8 mouse cellular contexts compared by ENCODE assay signal in the genomic region with DNA sequence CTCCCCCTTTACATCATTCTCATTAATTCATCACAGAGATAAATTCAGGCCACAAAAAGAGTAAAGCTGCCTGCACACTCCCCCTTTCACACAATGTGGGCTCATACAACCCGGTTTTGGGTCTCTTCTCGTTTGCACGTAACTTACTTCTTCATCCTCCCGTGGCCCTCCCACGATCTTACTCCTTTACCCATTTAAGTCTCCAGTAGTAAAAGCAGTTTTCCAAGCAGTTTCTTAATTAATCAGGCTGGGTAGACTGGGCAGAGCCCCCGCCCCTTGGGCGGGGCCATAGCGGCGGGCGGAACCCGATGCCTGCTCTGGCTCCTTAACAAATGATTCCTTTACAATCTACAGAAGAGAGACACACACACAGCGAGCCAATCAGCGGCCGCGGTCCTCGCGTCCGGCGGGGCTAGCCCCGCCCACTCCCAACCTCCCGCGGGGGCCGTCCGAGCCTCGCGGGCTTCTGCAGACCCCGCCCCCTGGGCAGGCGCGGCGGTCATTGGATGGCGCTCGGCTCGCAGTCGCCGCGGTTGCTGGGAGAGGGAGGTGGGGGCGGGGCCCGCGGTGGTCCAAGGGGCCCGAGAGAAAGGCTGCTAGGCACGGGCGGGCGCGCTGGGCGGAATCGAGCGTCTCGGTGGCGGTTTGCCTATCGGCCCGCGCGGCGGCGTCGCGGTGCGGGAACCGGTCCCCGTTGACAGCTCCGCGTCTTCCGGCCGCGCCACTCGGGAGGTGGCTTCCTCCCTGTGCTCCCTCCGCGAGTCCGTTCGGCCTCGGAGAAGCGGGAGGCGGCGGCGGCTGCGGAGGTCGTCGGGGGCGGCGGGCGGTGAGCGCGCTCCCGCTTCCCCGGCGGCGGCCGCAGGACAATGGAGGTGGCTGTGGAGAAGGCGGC. TPM values are rescaled to one million over a fixed set of nuclear protein-coding genes. Genes with fewer than 3 reads are reported as not detected.
DNase-seq lines count a peak whose midpoint lies in the region; ATAC-seq and TF ChIP-seq lines count a peak whose summit lies in the region.

Trim24 (plus strand) TSS at position 567 of the 892 bp plus-strand sequence.

- peak within 1 kb of the TSS; percentile 98 for H3K9ac ChIP-seq in kidney, embryonic 14.5 days (ENCODE audit: low read depth, low read length)
- H3K9ac ChIP-seq in limb, embryonic 15.5 days = peak within 1 kb of the TSS; percentile 79

- peak within 1 kb of the TSS; percentile 84 for H3K27ac ChIP-seq in bone marrow macrophage, adult 2 months (ENCODE audit: insufficient read depth, low read depth, low read length)
- peak within 1 kb of the TSS; percentile 75 for H3K27ac ChIP-seq in embryonic fibroblast, embryonic 13.5 days (ENCODE audit: insufficient read depth, low read length)
- peak within 1 kb of the TSS; percentile 99 for H3K27ac ChIP-seq in kidney, embryonic 14.5 days (ENCODE audit: low read depth, low read length)
- H3K27ac ChIP-seq in limb, embryonic 15.5 days = peak within 1 kb of the TSS; percentile 98

- peak; percentile 99 for ATAC-seq in kidney, embryonic 14.5 days (ENCODE audit: low FRiP score, low TSS enrichment)
- ATAC-seq in limb, embryonic 15.5 days (ENCODE audit: insufficient number of reproducible peaks, low FRiP score, low TSS enrichment, low read depth) = peak; percentile 98

- peaks cover 6% of the 10 kb centered on the region for H3K4me1 ChIP-seq in bone marrow macrophage, adult 2 months (ENCODE audit: control insufficient read depth, insufficient read depth, low read length)
- no peaks in the 10 kb centered on the region for H3K4me1 ChIP-seq in embryonic fibroblast, embryonic 13.5 days (ENCODE audit: control insufficient read depth, insufficient read depth, low read length)
- H3K4me1 ChIP-seq in kidney, embryonic 14.5 days (ENCODE audit: control insufficient read depth, insufficient read depth, low read length) = 0 out of 2 replicates have a peak, but pooled peaks cover 3% of the 10 kb centered on the region
- H3K4me1 ChIP-seq in limb, embryonic 15.5 days = no peaks in the 10 kb centered on the region

- peaks cover 33% of the 10 kb centered on the region for H3K9me3 ChIP-seq in kidney, embryonic 14.5 days (ENCODE audit: control insufficient read depth, low read length)
- peaks cover 25% of the 10 kb centered on the region for H3K9me3 ChIP-seq in limb, embryonic 15.5 days

- H3K36me3 ChIP-seq in kidney, embryonic 14.5 days (ENCODE audit: control insufficient read depth, insufficient read depth, low read length) = no peaks in the 10 kb centered on the region
- H3K36me3 ChIP-seq in limb, embryonic 15.5 days = peaks cover 12% of the 10 kb centered on the region

- DNase-seq in A20 (ENCODE audit: low read depth, low spot score) = peak; percentile 99
- DNase-seq in heart, adult 9 months (ENCODE audit: low spot score in 2 of 2) = peak; percentile 96
- DNase-seq in monocyte, adult 2 months (ENCODE audit: low read depth in 1 of 2, low spot score in 2 of 2) = peak; percentile 69 to 81
- peak; percentile 93 to 94 for DNase-seq in spleen, postnatal 36 days (ENCODE audit: low spot score in 2 of 2)

- TF ChIP-seq CTCF in bone marrow macrophage, adult 2 months (IDR thresholded peaks at IDR 0.05; ENCODE audit: low read depth, low read length) = no peak
- no peak for TF ChIP-seq CTCF in embryonic fibroblast, embryonic 13.5 days (IDR thresholded peaks at IDR 0.05; ENCODE audit: borderline replicate concordance, insufficient read depth, low read length)

- H3K4me2 ChIP-seq in kidney, embryonic 14.5 days (replicated peaks; ENCODE audit: low read depth, low read length) = peak within 1 kb of the TSS; percentile 46
- H3K4me2 ChIP-seq in limb, embryonic 15.5 days = peak within 1 kb of the TSS; percentile 52

- peak within 1 kb of the TSS; percentile 93 for H3K4me3 ChIP-seq in bone marrow macrophage, adult 2 months (ENCODE audit: insufficient read depth, low read length)
- peak within 1 kb of the TSS; percentile 97 for H3K4me3 ChIP-seq in embryonic fibroblast, embryonic 13.5 days (ENCODE audit: insufficient read depth, low read length)
- H3K4me3 ChIP-seq in kidney, embryonic 14.5 days (ENCODE audit: low read length) = peak within 1 kb of the TSS; percentile 93
- peak within 1 kb of the TSS; percentile 91 for H3K4me3 ChIP-seq in limb, embryonic 15.5 days

- under 1% methylated on average over 73 of the region's 89 CpGs for WGBS in kidney, embryonic 14.5 days
- under 1% methylated on average over 77 of the region's 89 CpGs for WGBS in limb, embryonic 15.5 days

- no peaks in the 10 kb centered on the region for H3K27me3 ChIP-seq in kidney, embryonic 14.5 days (ENCODE audit: control insufficient read depth, insufficient read depth, low read length)
- H3K27me3 ChIP-seq in limb, embryonic 15.5 days = no peaks in the 10 kb centered on the region

- no peak for TF ChIP-seq POLR2A in bone marrow macrophage, adult 2 months (IDR thresholded peaks at IDR 0.05; ENCODE audit: borderline replicate concordance, low read depth, low read length)
- TF ChIP-seq POLR2A in embryonic fibroblast, embryonic 13.5 days (IDR thresholded peaks at IDR 0.05; ENCODE audit: low read depth, low read length) = peak; percentile 82

RNA-seq across cellular contexts. Expression of gene Trim24, which starts in this region (rescaled TPM):
- 18.7 and 20.1 TPM in 2 replicates for polyA plus RNA-seq in bone marrow macrophage, adult 2 months (2012; ENCODE audit: insufficient read depth, insufficient read length, missing spikeins)
- polyA plus RNA-seq in embryonic fibroblast, embryonic 13.5 days (2011; ENCODE audit: insufficient read length, low read depth, missing spikeins) = 35.6 and 42.0 TPM in 2 replicates
- polyA plus RNA-seq in kidney, embryonic 14.5 days (2014; fragmentation: Nextera tagmentation; extraction: Ambion mirVana) = 25.8 and 34.2 TPM in 2 replicates
- polyA plus RNA-seq in limb, embryonic 15.5 days (2015; fragmentation: Nextera tagmentation; extraction: Ambion mirVana) = 8.1 and 10.7 TPM in 2 replicates

Comparison
In these comparisons a context has a peak if more than half of its experiments do, and no peak if none do; other contexts are left out.
1. Peak in every context shown above with its lines: DNase-seq, ATAC-seq, H3K4me3 ChIP-seq and H3K27ac ChIP-seq.